ENCODE assay signal across 17 mouse cellular contexts in the genomic region with DNA sequence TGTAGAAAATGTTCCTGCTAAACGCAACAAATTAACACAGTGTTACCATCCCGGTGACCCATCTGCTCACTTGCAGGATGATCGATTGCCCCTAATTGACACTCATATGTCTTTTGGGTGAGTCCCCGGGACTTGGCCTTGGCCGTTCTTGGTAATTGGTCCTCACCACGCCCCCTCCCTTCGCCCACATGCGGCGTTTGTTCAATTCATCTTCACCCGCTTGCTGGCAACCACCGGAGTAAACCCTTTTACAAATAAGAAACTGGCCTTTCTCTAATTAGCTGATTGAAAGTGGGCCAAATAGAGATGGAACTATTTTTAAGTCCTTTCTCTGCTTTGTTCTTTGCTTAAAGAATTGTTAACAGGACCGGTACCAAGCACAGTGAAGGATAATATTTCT.
"Had no signal": no experiment of that assay in that cellular context is flagged by ENCODE, and none has a peak within 500 bp of the region (broad histone marks: within the 10 kb centered on the region; RNA-seq: fewer than 3 reads in every experiment).

No protein-coding gene starts in this region.

- H3K4me2 ChIP-seq: lung, embryonic 15.5 days; midbrain, embryonic 11.5 days; midbrain, embryonic 13.5 days; midbrain, embryonic 15.5 days; neural tube, embryonic 12.5 days; stomach, embryonic 15.5 days had no signal

- H3K27me3 ChIP-seq: lung, embryonic 15.5 days; megakaryocyte, embryonic 14.5 days; midbrain, embryonic 15.5 days; neural tube, embryonic 12.5 days; stomach, embryonic 15.5 days had no signal

- H3K27ac ChIP-seq: lung, embryonic 15.5 days; macrophage; midbrain, embryonic 13.5 days; midbrain, embryonic 15.5 days; neural tube, embryonic 12.5 days; stomach, embryonic 15.5 days; stomach, postnatal 0 days had no signal

- H3K9ac ChIP-seq: liver, postnatal 0 days; lung, embryonic 15.5 days; midbrain, embryonic 13.5 days; midbrain, embryonic 15.5 days; neural tube, embryonic 12.5 days; stomach, embryonic 15.5 days had no signal

- H3K36me3 ChIP-seq: lung, embryonic 15.5 days; midbrain, embryonic 13.5 days; midbrain, embryonic 15.5 days; neural tube, embryonic 12.5 days; stomach, embryonic 15.5 days had no signal

- H3K9me3 ChIP-seq: lung, embryonic 15.5 days; midbrain, embryonic 13.5 days; midbrain, embryonic 15.5 days; neural tube, embryonic 12.5 days; stomach, embryonic 15.5 days had no signal

- H3K4me3 ChIP-seq: lung, embryonic 15.5 days; megakaryocyte, embryonic 14.5 days; midbrain, embryonic 13.5 days; midbrain, embryonic 15.5 days; neural tube, embryonic 12.5 days; stomach, embryonic 15.5 days had no signal

- H3K4me1 ChIP-seq: lung, embryonic 15.5 days; megakaryocyte, embryonic 14.5 days; stomach, embryonic 15.5 days had no signal

- DNase-seq: liver, postnatal 0 days; lung, adult 2 months; lung, postnatal 14 days; lung, postnatal 36 days; thymus, adult 2 months; thymus, postnatal 25 days; thymus, postnatal 4 days had no signal

- ATAC-seq: liver, postnatal 0 days; lung, postnatal 0 days; midbrain, embryonic 13.5 days; midbrain, embryonic 15.5 days had no signal
